Mouse (Mus musculus): ENCODE measurements around the gene Rab13. TPM values are rescaled to one million over a fixed set of nuclear protein-coding genes. Genes with fewer than 3 reads are reported as not detected.

Rab13 gene
- total and polyA plus RNA-seq, 2 experiments, result 3.0 to 5.2 TPM

- TF ChIP-seq CTCF (IDR thresholded peaks at IDR 0.05; ENCODE audit: low read depth, low read length) (no peak), POLR2A (IDR thresholded peaks at IDR 0.05; ENCODE audit: extremely low read depth, insufficient read depth, low read length) (no peak)
- H3K4me3 ChIP-seq (ENCODE audit: insufficient read depth, low read depth, low read length), result no peak overlapping the region; the same call in 1 of the 2 replicates
- no peaks in the 10 kb centered on the region for H3K36me3 ChIP-seq (ENCODE audit: control insufficient read depth, insufficient read depth, low read length)
- no peaks in the 10 kb centered on the region for H3K27me3 ChIP-seq (ENCODE audit: control insufficient read depth, insufficient read depth, low read length)
- H3K79me2 ChIP-seq (ENCODE audit: control insufficient read depth, insufficient read depth, low read length), result no peaks in the 10 kb centered on the region
- DNase-seq (ENCODE audit: extremely low read depth, low read depth, low spot score), result no peak
- no peak overlapping the region for H3K9ac ChIP-seq (ENCODE audit: low read depth, low read length)
- H3K4me1 ChIP-seq (ENCODE audit: control insufficient read depth, insufficient read depth, low read length), result peaks cover 4% of the 10 kb centered on the region
- H3K27ac ChIP-seq (replicated peaks; ENCODE audit: insufficient read depth, low read depth, low read length), result no peak overlapping the region
- WGBS, result 89% methylated on average over 20 of the region's 20 CpGs
These were observed 53.6 kb downstream of the Rab13 start for GRCm38 (mm10) chr3:90266901-90267775.

GRCm38 (mm10) chr3:90268190-90268589 lies 54.7 kb downstream of the Rab13 start:
- Histone ChIP-seq H3K27ac (replicated peaks; ENCODE audit: insufficient read depth, low read depth, low read length) (no peak overlapping the region), H3K4me3 (ENCODE audit: insufficient read depth, low read depth, low read length) (no peak overlapping the region), H3K4me1 (ENCODE audit: control insufficient read depth, insufficient read depth, low read length) (peaks cover 4% of the 10 kb centered on the region), H3K36me3 (ENCODE audit: control insufficient read depth, insufficient read depth, low read length) (no peaks in the 10 kb centered on the region), H3K9ac (ENCODE audit: low read depth, low read length) (no peak overlapping the region), H3K27me3 (ENCODE audit: control insufficient read depth, insufficient read depth, low read length) (no peaks in the 10 kb centered on the region), H3K79me2 (ENCODE audit: control insufficient read depth, insufficient read depth, low read length) (no peaks in the 10 kb centered on the region)
- WGBS, result 96% methylated on average over 11 of the region's 11 CpGs
- DNase-seq (ENCODE audit: extremely low read depth, low read depth, low spot score), result no peak
- TF ChIP-seq POLR2A (IDR thresholded peaks at IDR 0.05; ENCODE audit: extremely low read depth, insufficient read depth, low read length), result no peak
- no peak for TF ChIP-seq CTCF (IDR thresholded peaks at IDR 0.05; ENCODE audit: low read depth, low read length)

- no peak overlapping the region for H3K9ac ChIP-seq (ENCODE audit: low read depth, low read length)
These were observed 55.5 kb downstream of the Rab13 start for GRCm38 (mm10) chr3:90268971-90269370.

DNA sequence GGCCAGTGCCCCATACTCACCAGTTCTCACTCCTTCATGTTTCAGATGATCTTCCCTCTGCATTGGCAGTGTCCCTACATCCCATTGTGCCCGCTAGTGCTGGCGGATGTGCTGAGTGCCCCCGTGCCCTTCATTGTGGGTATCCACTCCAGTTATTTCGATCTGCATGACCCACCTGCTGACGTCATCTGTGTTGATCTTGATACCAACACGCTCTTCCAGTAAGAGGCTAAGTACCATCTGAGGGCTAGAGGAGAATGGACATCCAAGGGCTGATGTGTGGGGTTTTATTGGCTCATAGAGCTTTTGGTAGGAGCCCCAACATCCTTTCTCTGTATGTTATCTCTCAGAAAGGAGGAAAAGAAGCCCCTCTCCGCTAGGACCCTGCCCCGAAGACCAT lies 57.3 kb downstream of the Rab13 start:
- no peak overlapping the region for H3K9ac ChIP-seq (ENCODE audit: low read depth, low read length)
- H3K27me3 ChIP-seq (ENCODE audit: control insufficient read depth, insufficient read depth, low read length), result no peaks in the 10 kb centered on the region
- H3K4me3 ChIP-seq (ENCODE audit: insufficient read depth, low read depth, low read length), result no peak overlapping the region
- 92% methylated on average over 8 of the region's 8 CpGs for WGBS
- H3K36me3 ChIP-seq (ENCODE audit: control insufficient read depth, insufficient read depth, low read length), result peaks cover 4% of the 10 kb centered on the region; the same call in 1 of the 2 replicates
- H3K4me1 ChIP-seq (ENCODE audit: control insufficient read depth, insufficient read depth, low read length), result no peaks in the 10 kb centered on the region
- no peaks in the 10 kb centered on the region for H3K79me2 ChIP-seq (ENCODE audit: control insufficient read depth, insufficient read depth, low read length)
- no peak overlapping the region for H3K27ac ChIP-seq (replicated peaks; ENCODE audit: insufficient read depth, low read depth, low read length)
- no peak for DNase-seq (ENCODE audit: extremely low read depth, low read depth, low spot score)
- TF ChIP-seq CTCF (IDR thresholded peaks at IDR 0.05; ENCODE audit: low read depth, low read length), result no peak
- TF ChIP-seq POLR2A (IDR thresholded peaks at IDR 0.05; ENCODE audit: extremely low read depth, insufficient read depth, low read length), result no peak

More at GRCm38 (mm10) chr3:90268971-90269370, 55.5 kb downstream of the Rab13 start:
- Histone ChIP-seq H3K4me1 (ENCODE audit: control insufficient read depth, insufficient read depth, low read length) (peaks cover 4% of the 10 kb centered on the region), H3K27ac (replicated peaks; ENCODE audit: insufficient read depth, low read depth, low read length) (no peak overlapping the region), H3K4me3 (ENCODE audit: insufficient read depth, low read depth, low read length) (no peak overlapping the region), H3K36me3 (ENCODE audit: control insufficient read depth, insufficient read depth, low read length) (peaks cover 2% of the 10 kb centered on the region; the same call in 1 of the 2 replicates), H3K27me3 (ENCODE audit: control insufficient read depth, insufficient read depth, low read length) (no peaks in the 10 kb centered on the region), H3K79me2 (ENCODE audit: control insufficient read depth, insufficient read depth, low read length) (no peaks in the 10 kb centered on the region)
- DNase-seq (ENCODE audit: extremely low read depth, low read depth, low spot score), result no peak
- WGBS, result 96% methylated on average over 16 of the region's 16 CpGs
- TF ChIP-seq POLR2A (IDR thresholded peaks at IDR 0.05; ENCODE audit: extremely low read depth, insufficient read depth, low read length), result no peak
- TF ChIP-seq CTCF (IDR thresholded peaks at IDR 0.05; ENCODE audit: low read depth, low read length), result no peak

- no peak for TF ChIP-seq CTCF (IDR thresholded peaks at IDR 0.05; ENCODE audit: low read depth, low read length)
- no peaks in the 10 kb centered on the region for H3K27me3 ChIP-seq (ENCODE audit: control insufficient read depth, insufficient read depth, low read length)
- DNase-seq (ENCODE audit: extremely low read depth, low read depth, low spot score), result no peak
- no peak overlapping the region for H3K4me3 ChIP-seq (ENCODE audit: insufficient read depth, low read depth, low read length)
- H3K9ac ChIP-seq (ENCODE audit: low read depth, low read length), result no peak overlapping the region
- WGBS, result 86% methylated on average over 9 of the region's 9 CpGs
- H3K79me2 ChIP-seq (ENCODE audit: control insufficient read depth, insufficient read depth, low read length), result no peaks in the 10 kb centered on the region
- H3K36me3 ChIP-seq (ENCODE audit: control insufficient read depth, insufficient read depth, low read length), result peaks cover 4% of the 10 kb centered on the region; the same call in 1 of the 2 replicates
- no peak overlapping the region for H3K27ac ChIP-seq (replicated peaks; ENCODE audit: insufficient read depth, low read depth, low read length)
- no peaks in the 10 kb centered on the region for H3K4me1 ChIP-seq (ENCODE audit: control insufficient read depth, insufficient read depth, low read length)
These were observed 58.7 kb downstream of the Rab13 start for GRCm38 (mm10) chr3:90272170-90272569.

DNA sequence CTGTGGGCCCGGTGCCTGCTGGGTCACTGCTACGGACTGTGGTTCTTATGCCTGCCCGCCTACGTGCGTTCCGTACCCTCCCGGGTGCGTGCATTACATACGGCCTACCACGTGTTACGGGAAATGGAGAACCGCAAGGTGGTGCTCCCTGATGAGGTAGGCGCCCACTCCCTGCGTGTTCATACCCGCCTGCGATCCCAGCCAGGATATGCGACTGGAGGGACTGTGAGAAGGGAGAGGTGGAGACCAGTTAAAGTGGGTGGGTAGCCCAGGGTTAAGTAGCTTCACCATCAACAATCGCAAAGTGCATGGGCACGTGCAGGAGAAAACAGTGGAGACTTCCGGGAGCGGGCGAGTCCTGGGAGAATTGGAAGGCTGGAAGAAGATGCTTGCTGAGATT lies 60.4 kb downstream of the Rab13 start:
- no peak for TF ChIP-seq CTCF (IDR thresholded peaks at IDR 0.05; ENCODE audit: low read depth, low read length)
- no peak for TF ChIP-seq POLR2A (IDR thresholded peaks at IDR 0.05; ENCODE audit: extremely low read depth, insufficient read depth, low read length)
- Histone ChIP-seq H3K36me3 (ENCODE audit: control insufficient read depth, insufficient read depth, low read length) (peaks cover 4% of the 10 kb centered on the region; the same call in 1 of the 2 replicates), H3K9ac (ENCODE audit: low read depth, low read length) (no peak overlapping the region), H3K27ac (replicated peaks; ENCODE audit: insufficient read depth, low read depth, low read length) (no peak overlapping the region), H3K27me3 (ENCODE audit: control insufficient read depth, insufficient read depth, low read length) (no peaks in the 10 kb centered on the region), H3K4me1 (ENCODE audit: control insufficient read depth, insufficient read depth, low read length) (no peaks in the 10 kb centered on the region), H3K79me2 (ENCODE audit: control insufficient read depth, insufficient read depth, low read length) (no peaks in the 10 kb centered on the region), H3K4me3 (ENCODE audit: insufficient read depth, low read depth, low read length) (no peak overlapping the region)
- DNase-seq (ENCODE audit: extremely low read depth, low read depth, low spot score), result no peak
- 95% methylated on average over 22 of the region's 22 CpGs for WGBS

Data from liver, adult 2 months (tissue).